Mouse (Mus musculus) embryonic facial prominence, embryonic 12.5 days (tissue): ENCODE data around the gene Nrp2. TPM values are rescaled to one million over a fixed set of nuclear protein-coding genes. Genes with fewer than 3 reads are reported as not detected.

Experiments
- ATAC-seq: fragments of 200-750 bp; cut with Nextera tagmentation; 2 replicates; pipeline ENCODE4 v1.8.0; 2017; ENCODE audit not compliant: insufficient number of reproducible peaks, insufficient read depth, low FRiP score, low TSS enrichment
- H3K27ac ChIP-seq: fragments of 300-500 bp; sonication (generic); 2 replicates; pipeline ENCODE4 v1.5.1; 2016; ENCODE audit warnings: mild to moderate bottlenecking
- H3K27me3 ChIP-seq: fragments of 300-500 bp; sonication (generic); 2 replicates; pipeline ENCODE4 v1.6.1; 2016; ENCODE audit warnings: mild to moderate bottlenecking, moderate library complexity
- H3K36me3 ChIP-seq: fragments of 300-500 bp; sonication (generic); 2 replicates; pipeline ENCODE4 v1.6.1; 2016; ENCODE audit warnings: mild to moderate bottlenecking
- H3K4me1 ChIP-seq: fragments of 300-500 bp; sonication (generic); 2 replicates; pipeline ENCODE4 v1.6.1; 2016
- H3K4me2 ChIP-seq: fragments of 300-500 bp; sonication (generic); replicated peaks from 2 replicates; pipeline ENCODE4 v1.6.1; 2016; ENCODE audit warnings: mild to moderate bottlenecking, moderate library complexity
- H3K4me3 ChIP-seq: fragments of 300-500 bp; sonication (generic); 2 replicates; pipeline ENCODE4 v1.5.1; 2016; ENCODE audit warnings: mild to moderate bottlenecking
- H3K9ac ChIP-seq: fragments of 300-500 bp; sonication (generic); 2 replicates; pipeline ENCODE4 v1.6.1; 2016; ENCODE audit warnings: mild to moderate bottlenecking, moderate library complexity
- H3K9me3 ChIP-seq: fragments of 300-500 bp; sonication (generic); 2 replicates; pipeline ENCODE4 v1.6.1; 2016; ENCODE audit warnings: mild to moderate bottlenecking, moderate library complexity
- WGBS: fragments of 180-500 bp; shearing (Covaris S2); methylation state at CpG from one replicate; pipeline ENCODE4 v1.1.7; 2016; 5-methylcytosine and 5-hydroxymethylcytosine counted together
- polyA plus RNA-seq: library from polyadenylated mRNA; unstranded; fragments of >200 nt; fragmentation: Nextera tagmentation; extraction: Ambion mirVana; gene quantifications from 2 replicates; pipeline ENCODE4 v1.2.1, GENCODE M21; 2016

Gene Nrp2
- polyA plus RNA-seq, 1 experiment from 2014 or later, result 46.2 TPM

- Histone ChIP-seq H3K4me2 (no peak overlapping the region), H3K36me3 (peaks cover 23% of the 10 kb centered on the region; the same call in 1 of the 2 replicates), H3K4me1 (peaks cover 40% of the 10 kb centered on the region), H3K27ac (no peak overlapping the region), H3K9ac (no peak overlapping the region), H3K27me3 (no peaks in the 10 kb centered on the region), H3K4me3 (no peak overlapping the region), H3K9me3 (no peaks in the 10 kb centered on the region)
- 22% methylated on average over 5 of the region's 5 CpGs for WGBS
- ATAC-seq, result no peak
Observed at GRCm38 (mm10) chr1:62718237-62718571, 15.1 kb downstream of the Nrp2 start.

GRCm38 (mm10) chr1:62718750-62719149 lies 15.7 kb downstream of the Nrp2 start:
- Histone ChIP-seq H3K27me3 (no peaks in the 10 kb centered on the region), H3K27ac (no peak overlapping the region), H3K9me3 (no peaks in the 10 kb centered on the region), H3K4me2 (no peak overlapping the region), H3K9ac (no peak overlapping the region), H3K4me3 (no peak overlapping the region), H3K36me3 (peaks cover 27% of the 10 kb centered on the region; the same call in 1 of the 2 replicates), H3K4me1 (peaks cover 40% of the 10 kb centered on the region)
- ATAC-seq, result no peak
- WGBS, result 71% methylated on average over 8 of the region's 8 CpGs

- 85% methylated on average over 6 of the region's 6 CpGs for WGBS
- H3K9ac ChIP-seq, result no peak overlapping the region
Observed at GRCm38 (mm10) chr1:62719770-62720169, 16.7 kb downstream of the Nrp2 start.

DNA sequence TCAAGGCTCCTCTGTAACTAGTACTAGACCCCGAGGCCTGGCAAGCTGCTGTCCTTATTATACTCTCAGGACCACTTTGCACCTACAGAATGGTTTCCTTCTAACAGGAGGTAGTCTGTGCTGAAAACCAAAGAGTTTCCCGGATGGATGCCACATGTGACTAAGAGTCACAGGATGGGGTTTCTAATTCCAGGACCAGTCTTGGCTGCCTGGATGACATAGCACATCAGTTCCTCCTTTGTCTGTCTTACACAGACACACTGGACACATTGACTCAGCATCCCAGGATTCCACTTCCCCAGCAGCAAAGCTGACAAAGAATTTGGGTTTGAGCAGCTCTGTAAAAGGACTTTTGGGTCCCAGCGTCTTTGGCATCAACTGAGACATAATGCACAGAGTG lies 17.1 kb downstream of the Nrp2 start:
- peaks cover 27% of the 10 kb centered on the region; the same call in 1 of the 2 replicates for H3K36me3 ChIP-seq
- no peak overlapping the region for H3K4me2 ChIP-seq
- no peak overlapping the region for H3K27ac ChIP-seq
- 53% methylated on average over 3 of the region's 3 CpGs for WGBS
- H3K4me1 ChIP-seq, result peaks cover 47% of the 10 kb centered on the region
- H3K9ac ChIP-seq, result no peak overlapping the region
- no peaks in the 10 kb centered on the region for H3K9me3 ChIP-seq
- H3K27me3 ChIP-seq, result no peaks in the 10 kb centered on the region
- H3K4me3 ChIP-seq, result no peak overlapping the region
- no peak for ATAC-seq

More at GRCm38 (mm10) chr1:62719770-62720169, 16.7 kb downstream of the Nrp2 start:
- no peak overlapping the region for H3K4me2 ChIP-seq
- no peaks in the 10 kb centered on the region for H3K9me3 ChIP-seq
- no peak overlapping the region for H3K4me3 ChIP-seq
- H3K36me3 ChIP-seq, result peaks cover 27% of the 10 kb centered on the region; the same call in 1 of the 2 replicates
- peaks cover 43% of the 10 kb centered on the region for H3K4me1 ChIP-seq
- no peaks in the 10 kb centered on the region for H3K27me3 ChIP-seq
- H3K27ac ChIP-seq, result no peak overlapping the region
- ATAC-seq, result no peak

DNA sequence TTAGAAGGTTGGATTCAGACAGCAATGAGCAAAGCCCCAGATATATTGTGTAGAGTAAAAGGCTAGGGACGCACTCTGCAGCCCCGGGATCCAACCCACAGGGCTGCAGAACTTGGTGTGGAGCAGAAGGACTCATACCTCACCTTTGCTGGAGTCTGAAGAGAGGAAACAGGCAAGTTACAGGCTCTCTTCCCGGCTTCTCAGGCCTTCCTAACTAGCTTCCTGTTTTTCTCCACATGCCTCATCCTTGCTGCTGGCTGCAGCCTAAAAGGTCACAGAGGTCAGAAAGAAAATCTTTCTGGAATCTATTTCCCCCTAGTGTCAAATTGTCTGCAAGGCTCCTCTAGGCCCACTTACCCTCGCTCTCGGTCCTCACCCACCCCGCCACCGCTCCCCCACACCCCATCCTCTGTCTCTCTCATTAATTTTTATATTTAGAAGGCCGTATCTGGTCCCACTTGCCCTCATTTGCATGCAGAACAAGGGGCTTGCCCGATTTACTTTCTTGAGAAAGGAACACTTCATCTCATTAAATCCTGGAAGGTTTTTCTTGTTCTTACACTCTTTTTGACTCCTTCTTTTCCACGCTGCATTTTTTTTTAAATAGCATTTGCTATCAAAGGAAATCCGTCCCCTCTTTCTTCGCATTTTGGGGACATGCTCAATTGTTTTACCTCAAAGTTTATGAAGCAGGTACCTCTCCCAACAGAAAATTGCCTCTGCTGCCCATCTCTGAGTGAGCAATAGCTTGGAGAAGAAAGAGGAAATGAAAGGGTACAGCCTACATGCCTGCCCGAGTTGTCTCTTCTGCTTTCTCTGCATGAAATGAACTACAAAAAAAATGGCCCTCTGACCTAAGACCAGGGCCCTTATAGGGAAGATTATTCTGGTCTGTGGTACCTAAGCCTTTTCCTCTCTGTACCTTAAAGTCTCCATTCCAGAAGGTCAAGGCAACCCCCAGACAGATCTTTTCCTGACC lies 17.9 kb downstream of the Nrp2 start:
- 45% methylated on average over 13 of the region's 13 CpGs for WGBS
- Histone ChIP-seq H3K27ac (peak overlapping the region; percentile 50; the same call in 1 of the 2 replicates), H3K4me3 (no peak overlapping the region), H3K9me3 (no peaks in the 10 kb centered on the region), H3K9ac (no peak overlapping the region), H3K27me3 (no peaks in the 10 kb centered on the region), H3K4me2 (no peak overlapping the region), H3K4me1 (peaks cover 42% of the 10 kb centered on the region), H3K36me3 (peaks cover 27% of the 10 kb centered on the region; the same call in 1 of the 2 replicates)
- no peak for ATAC-seq

DNA sequence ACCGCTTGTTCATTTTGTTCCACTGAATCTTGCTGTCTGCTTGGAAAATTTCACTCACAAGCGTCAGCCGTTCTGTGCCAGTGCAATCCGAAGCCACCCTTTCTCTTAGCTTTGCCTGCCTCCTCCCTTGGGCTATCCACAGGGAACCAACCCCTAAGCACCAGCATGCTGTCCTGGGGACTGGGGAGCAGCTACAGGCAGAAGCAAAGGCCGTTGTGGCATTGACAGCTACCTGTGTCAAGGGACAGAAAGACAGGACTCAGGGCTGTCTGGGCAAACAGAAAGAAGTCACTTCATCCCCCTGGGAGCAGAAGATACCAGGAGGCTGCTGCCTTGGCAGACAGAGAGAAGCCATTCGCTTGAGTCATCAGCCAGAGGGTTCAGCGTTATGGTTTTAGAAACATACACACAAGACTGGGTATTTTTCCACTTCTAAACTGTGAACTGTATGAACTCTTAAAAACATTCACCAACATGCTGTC lies 18.7 kb downstream of the Nrp2 start:
- Histone ChIP-seq H3K4me3 (no peak overlapping the region), H3K4me1 (peaks cover 38% of the 10 kb centered on the region), H3K27ac (peak overlapping the region; percentile 50; the same call in 1 of the 2 replicates), H3K9me3 (no peaks in the 10 kb centered on the region), H3K27me3 (no peaks in the 10 kb centered on the region), H3K9ac (no peak overlapping the region), H3K36me3 (peaks cover 32% of the 10 kb centered on the region; the same call in 1 of the 2 replicates), H3K4me2 (no peak overlapping the region)
- ATAC-seq, result no peak
- WGBS, result 61% methylated on average over 7 of the region's 7 CpGs

DNA sequence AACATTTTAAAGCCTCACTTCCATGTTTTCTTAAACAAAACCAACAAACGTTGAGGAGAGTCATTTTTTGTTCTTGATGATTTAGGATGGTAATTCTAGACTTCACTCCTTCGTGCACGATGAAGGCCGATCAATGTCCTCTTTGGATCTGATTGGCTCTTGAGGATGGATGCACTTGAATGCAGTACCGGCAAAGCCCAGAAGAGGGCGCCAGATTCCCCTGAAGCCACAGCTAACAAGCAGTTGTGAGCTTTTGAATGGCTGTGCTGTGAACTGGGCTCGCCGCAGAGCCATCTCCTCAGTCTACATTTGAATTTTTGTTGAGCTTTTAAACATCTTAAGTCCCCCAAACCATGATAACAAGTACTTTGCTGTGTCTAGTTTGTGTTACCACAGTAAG lies 19.4 kb downstream of the Nrp2 start:
- Histone ChIP-seq H3K9me3 (no peaks in the 10 kb centered on the region), H3K9ac (no peak overlapping the region), H3K4me2 (no peak overlapping the region), H3K36me3 (peaks cover 34% of the 10 kb centered on the region; the same call in 1 of the 2 replicates), H3K27me3 (no peaks in the 10 kb centered on the region), H3K27ac (no peak overlapping the region), H3K4me3 (no peak overlapping the region), H3K4me1 (peaks cover 34% of the 10 kb centered on the region)
- ATAC-seq, result no peak
- WGBS, result 71% methylated on average over 8 of the region's 8 CpGs

DNA sequence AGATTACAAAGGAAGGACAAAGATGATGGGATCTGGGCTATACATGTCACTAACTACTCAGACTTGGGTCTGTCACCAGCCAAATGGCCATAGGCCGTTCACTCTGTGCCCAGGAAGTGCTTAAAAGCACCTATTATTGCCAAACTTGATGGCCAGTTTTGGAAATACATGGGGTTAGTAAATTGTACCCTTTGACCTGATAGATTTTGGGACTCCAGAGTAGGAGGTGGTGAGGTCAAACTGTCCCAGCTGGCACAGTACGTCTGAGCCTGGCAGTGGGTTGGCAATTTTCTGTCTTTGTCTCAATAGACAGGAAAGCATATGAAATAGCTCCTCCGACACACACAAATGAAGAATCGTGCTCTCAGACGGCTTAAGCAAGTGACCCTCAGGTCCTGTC lies 20.8 kb downstream of the Nrp2 start:
- Histone ChIP-seq H3K4me2 (no peak overlapping the region), H3K4me3 (no peak overlapping the region), H3K27me3 (no peaks in the 10 kb centered on the region), H3K36me3 (peaks cover 31% of the 10 kb centered on the region; the same call in 1 of the 2 replicates), H3K9ac (no peak overlapping the region), H3K27ac (peak overlapping the region; percentile 50; the same call in 1 of the 2 replicates), H3K4me1 (peaks cover 28% of the 10 kb centered on the region), H3K9me3 (no peaks in the 10 kb centered on the region)
- 77% methylated on average over 5 of the region's 5 CpGs for WGBS
- no peak for ATAC-seq

DNA sequence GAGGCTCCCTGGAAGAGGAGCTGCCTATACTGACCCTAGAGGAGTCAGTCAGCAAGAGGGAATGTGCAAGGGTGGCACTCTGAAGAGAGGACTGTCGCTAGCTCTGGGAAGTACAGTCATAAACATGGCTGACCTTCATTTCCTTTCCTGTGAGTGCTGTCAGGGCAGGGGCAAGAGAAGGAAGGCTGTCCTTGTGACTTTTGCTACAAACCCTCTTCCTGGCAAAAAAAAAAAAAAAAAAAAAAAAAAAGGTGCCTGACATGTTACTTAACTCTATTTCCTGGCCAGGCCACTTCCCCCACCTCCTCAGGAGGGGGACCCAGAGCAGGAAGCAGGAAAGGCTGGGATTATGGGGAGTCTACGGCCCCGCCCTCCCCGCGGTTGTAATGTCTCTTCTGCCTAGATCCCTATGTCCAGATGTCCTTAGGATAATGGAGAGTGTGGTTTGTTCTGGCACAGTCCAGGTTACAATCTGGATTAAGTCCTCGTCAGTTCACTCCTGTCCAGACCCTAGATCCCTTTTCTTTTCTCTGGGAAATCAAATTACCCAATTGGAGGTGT lies 21.5 kb downstream of the Nrp2 start:
- Histone ChIP-seq H3K9ac (no peak overlapping the region), H3K4me3 (no peak overlapping the region), H3K4me1 (peaks cover 30% of the 10 kb centered on the region), H3K4me2 (no peak overlapping the region), H3K9me3 (no peaks in the 10 kb centered on the region), H3K27ac (peak overlapping the region; percentile 50; the same call in 1 of the 2 replicates), H3K27me3 (no peaks in the 10 kb centered on the region), H3K36me3 (peaks cover 29% of the 10 kb centered on the region; the same call in 1 of the 2 replicates)
- no peak for ATAC-seq
- WGBS, result 70% methylated on average over 6 of the region's 6 CpGs

GRCm38 (mm10) chr1:62725032-62725678 lies 22.1 kb downstream of the Nrp2 start:
- no peak overlapping the region for H3K4me3 ChIP-seq
- H3K4me1 ChIP-seq, result peaks cover 35% of the 10 kb centered on the region
- WGBS, result 75% methylated on average over 10 of the region's 10 CpGs
- no peak overlapping the region for H3K4me2 ChIP-seq
- H3K27ac ChIP-seq, result no peak overlapping the region
- H3K27me3 ChIP-seq, result no peaks in the 10 kb centered on the region
- H3K9me3 ChIP-seq, result no peaks in the 10 kb centered on the region
- no peak for ATAC-seq
- no peak overlapping the region for H3K9ac ChIP-seq
- peaks cover 25% of the 10 kb centered on the region; the same call in 1 of the 2 replicates for H3K36me3 ChIP-seq

DNA sequence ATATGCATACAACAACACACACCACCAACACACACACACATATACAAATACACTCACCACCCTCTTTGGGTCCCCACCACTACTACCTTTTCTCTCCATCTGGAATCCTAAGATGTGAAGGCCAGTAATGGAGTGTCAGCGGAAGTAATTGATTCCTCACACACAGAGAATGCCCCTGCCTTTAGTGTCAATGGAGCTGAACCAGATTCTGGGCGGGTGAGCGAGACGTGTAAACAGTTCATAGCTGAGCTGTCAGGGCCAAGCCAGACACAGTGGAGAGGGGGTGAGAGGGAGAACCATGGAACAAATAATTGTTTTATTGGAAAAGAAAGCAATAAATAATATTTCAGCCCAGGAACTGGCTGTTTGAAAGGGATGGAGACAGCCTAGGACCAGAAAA lies 24.1 kb downstream of the Nrp2 start:
- Histone ChIP-seq H3K4me3 (no peak overlapping the region), H3K4me2 (no peak overlapping the region), H3K27ac (peak overlapping the region; percentile 17; the same call in 1 of the 2 replicates), H3K36me3 (0 out of 2 replicates have a peak, but pooled peaks cover 16% of the 10 kb centered on the region), H3K27me3 (no peaks in the 10 kb centered on the region), H3K9ac (no peak overlapping the region), H3K9me3 (no peaks in the 10 kb centered on the region), H3K4me1 (peaks cover 28% of the 10 kb centered on the region)
- 47% methylated on average over 4 of the region's 4 CpGs for WGBS
- ATAC-seq, result no peak
